Mouse (Mus musculus): Measurements from ENCODE around the gene Trip4. TPM values are rescaled to one million over a fixed set of nuclear protein-coding genes. Genes with fewer than 3 reads are reported as not detected.

Trip4 gene
- total RNA-seq, 2 experiments from 2014 or later = 15.3 to 16.5 TPM

DNA sequence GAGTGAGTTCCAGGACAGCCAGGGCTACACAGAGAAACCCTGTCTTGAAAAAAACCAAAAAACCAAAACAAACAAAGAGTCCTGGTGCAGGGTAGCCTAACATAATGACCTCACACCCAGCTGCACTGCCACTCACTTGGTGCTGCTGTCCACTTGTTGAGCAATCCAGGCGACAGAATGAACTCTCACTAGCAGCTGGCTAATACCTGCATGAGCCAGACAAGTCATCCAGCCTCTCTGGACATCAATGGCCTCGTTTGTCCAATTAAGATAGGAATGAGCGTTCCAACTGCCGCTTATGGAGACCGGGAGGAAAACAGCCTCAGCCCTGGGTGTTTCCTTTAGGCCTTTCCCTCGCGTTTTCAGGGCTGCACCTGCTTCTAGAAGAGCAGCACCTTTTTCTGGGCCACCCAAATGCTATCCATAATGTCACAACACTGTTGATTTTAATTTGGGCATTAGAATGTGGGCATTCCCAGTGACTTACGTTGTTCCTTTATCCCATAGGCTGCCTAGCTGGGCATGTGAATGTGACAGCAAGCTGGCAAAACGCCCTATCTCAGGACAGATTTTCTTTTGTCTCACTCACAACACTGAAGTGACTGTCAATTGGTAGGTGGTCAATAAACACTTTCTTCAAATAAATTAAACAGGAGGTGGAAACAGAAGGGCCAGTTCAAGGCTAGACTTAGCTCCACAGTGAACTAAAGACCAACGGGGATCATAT, 73.8 kb downstream of the Trip4 start:
- DNase-seq = no peak

DNA sequence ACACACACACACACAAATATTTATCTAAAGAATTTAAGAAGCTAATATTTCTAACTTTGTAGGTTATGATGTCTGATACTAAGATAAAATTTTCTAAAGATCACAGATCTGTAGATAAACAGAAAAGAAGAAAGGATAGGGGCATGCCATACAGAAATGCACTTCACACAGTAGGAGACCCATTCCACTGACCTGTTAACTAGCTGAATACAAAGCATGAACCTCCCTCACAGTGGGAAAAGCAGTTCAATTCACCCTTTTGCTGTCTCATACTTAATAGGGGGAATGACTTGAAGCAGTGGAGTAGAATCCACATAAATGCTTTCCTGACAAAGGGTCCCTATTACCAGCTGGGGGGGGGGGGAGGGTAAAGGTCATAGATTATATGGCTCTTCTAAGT, 75.0 kb downstream of the Trip4 start:
- DNase-seq = no peak

DNA sequence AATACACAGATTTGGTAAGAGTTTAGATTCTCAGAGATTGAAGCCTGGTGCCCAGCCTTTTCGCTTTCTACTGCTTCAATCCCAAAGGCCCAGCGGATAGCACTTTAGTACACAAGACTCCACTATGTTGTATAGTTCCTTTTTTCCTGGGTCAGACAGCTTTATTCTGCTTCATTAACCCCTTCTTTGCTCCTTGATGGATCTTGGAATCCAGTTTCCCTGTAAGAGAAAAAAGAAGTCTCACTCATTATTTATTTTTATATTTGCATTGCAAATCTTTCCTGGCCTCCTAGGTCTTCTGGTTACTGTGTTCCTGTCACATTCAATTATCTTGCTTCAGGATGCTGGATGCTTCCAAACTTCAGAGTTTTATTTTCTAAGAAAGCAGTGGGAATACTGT, 75.4 kb downstream of the Trip4 start:
- no peak for DNase-seq

DNA sequence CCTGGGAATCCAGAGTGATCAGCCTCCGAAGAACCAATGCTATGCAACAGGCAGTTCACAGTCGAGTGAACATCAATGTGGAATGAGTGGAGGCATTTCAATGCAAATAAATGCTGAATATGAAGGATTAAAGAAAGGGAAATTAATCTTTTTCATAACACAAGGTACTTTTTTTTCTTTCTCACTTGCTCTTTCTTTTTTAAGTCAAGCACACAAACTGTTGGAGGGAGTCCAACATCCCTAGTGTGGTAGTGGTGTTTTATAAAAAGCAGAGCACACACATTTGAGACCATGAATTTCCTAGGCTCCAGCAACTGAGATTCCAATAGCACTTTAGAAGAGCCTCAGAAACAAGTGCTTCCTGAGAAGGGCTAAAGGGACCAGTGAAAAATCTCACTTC, 76.6 kb downstream of the Trip4 start:
- DNase-seq = no peak

DNA sequence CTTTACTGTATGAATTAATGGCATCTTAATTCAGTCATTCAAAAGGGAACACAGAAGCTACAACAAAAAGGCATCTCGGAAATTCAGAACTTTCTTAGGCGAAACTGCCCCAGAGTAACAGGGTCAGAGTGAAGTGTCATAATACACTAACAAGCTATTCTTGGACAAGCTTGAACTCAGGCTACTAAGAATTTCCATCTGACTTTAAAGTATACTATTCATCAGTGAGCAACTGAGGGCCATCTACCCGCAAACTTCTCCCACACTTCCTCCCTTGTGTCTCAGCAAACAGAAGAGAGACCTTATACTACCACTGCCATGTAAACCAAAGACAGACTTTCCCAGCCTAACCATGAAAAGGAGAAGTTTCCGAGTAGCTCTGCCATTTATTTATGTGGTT, 77.4 kb downstream of the Trip4 start:
- no peak for DNase-seq

DNA sequence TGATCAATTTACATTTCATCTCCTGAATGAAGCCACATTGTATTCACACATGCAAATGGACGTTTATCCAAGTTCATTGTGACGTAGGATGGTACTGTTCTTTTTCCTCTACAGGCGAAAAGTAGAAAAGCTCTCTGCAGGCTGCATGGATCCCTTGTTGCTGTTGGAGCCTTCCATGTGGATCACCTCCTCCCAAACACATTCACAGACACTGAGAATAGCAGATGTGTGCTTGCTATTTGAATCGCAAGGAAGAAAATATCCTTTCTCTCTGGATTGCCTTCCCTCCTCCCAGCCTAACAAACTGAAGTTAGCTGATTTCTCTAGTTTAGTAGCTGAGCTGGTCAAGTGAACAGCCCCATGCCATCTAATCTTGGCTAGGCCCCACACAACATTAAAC, 78.3 kb downstream of the Trip4 start:
- no peak for DNase-seq

DNA sequence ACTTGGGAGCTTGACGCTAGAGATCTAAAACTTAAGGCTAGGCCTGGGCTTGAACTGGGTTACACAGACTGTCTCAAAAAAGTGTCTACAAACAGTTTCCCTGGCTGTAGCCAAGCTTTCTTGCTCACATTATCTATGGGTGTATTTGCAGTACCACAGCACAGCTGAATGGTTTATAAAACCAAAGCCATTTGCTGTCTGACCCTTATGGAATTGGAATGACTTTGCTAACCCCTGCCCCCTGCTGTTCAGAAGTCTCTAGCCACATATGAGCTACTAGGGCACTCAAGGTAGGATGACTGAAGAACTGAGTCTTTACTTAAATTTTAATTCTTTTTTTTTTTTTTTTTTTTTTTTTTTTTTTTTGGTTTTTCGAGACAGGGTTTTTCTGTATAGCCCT, 79.2 kb downstream of the Trip4 start:
- peak; percentile 59 to 82 for DNase-seq

DNA sequence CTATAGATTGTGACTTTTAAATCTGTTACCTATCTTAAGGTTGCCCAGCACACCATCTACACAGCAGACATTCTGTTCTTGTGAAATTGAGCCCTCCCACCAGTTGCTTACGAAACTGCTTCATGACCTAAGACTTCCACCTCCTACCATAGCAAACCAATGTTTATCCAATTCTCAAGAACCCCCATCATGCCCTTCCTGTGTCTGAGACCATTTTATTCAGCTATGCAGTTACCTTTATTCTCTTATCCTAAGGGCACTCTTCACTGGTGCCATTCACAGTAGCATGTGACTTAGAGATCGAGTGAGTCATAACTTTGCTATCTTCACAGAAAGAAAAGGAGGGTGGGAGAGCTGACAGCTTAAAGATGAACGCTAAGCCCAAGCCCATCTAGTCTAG, 80.1 kb downstream of the Trip4 start:
- peak in 1 of 2 experiments; percentile 32 for DNase-seq

DNA sequence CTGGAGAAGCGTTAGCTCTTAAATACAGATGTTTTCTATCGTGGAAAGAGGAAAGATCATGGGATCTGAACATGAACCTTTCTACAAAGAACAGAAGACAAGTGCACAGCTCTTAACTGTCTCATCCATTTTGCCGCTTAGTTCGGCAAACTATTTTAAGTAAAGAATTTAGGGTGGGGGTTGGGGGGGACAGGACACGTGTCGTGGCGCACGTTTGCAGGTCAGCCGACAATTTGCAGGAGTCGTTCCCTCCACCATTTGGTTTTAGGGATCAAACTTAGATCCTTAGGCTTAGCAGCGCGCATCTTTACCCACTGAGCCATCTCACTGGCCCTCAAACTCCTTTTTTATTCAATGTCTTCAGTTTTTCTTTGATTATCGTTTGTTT, 80.6 kb downstream of the Trip4 start:
- no peak for DNase-seq

DNA sequence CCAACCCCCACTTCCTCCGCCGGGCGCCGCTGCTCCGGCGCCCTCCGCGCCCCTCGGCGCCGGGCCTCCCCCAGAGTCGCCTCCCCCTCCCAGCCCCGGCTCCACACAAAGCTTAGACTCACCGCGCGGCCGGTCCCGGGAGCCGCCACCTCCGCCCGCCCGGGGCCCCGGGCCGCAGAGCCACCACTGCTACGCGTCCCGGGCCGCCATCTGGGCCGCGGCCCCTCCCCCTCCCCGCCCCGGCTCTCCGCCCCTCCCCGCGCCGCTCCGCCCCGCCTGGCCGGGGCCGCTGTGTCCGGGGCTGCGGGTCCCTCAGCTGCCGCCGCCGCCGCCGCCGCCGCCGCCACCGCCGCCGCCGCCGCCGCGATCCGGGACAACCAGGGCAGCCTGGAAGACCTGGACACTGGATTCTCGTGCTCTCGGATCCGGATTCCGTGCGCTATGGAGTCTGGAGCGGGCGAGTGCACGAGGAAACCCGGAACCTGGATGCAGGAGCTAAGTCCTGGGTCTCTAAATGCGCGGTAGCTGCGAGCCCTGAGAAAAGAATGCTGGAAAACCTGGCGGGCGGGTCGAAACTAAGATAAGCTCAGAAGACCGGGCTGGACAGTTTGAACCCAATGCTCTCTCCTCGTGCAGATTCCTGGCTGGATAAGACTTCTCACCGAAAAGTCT, 81.1 kb downstream of the Trip4 start, which contains the start of gene Zfp609:
Gene Zfp609 (minus strand): TSS at position 221 of the 672 bp plus-strand sequence.
- DNase-seq = peak; percentile 94 to 100

DNA sequence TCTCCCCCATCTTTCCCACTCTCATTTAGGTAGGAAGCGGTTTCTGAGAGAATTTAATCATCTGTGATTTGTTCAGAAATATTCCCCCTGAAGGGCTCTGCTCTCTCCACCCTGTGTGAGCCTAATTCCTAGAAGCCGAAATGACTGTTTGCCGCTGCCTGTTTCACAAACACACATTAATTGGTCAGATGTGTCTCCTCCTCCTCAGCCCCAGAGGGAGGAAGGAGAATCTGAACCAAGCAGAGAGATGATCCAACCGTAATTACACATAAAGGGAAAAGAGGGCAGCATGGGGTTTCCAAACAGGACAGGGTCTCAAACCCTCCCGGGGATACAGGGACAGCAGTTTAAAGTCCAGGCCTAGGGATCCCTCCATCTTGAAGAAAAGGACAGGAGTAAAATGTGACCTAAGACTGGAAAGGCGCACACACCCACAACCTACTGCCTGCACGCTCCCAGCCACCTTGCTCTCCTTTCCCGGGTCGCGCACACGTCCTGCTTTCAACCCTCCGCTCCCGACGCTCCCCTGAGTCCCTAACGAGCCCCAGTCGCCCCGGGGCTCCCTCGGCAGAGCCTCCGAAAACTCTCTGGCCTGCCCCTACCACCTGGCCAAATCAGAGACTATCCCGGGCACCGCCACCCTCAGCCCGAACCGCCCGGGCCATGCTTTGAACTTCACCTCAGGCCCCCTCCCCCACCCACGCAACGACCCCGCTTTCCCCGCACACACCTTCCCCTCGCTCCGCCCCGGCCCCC, 81.8 kb downstream of the Trip4 start:
- DNase-seq = peak; percentile 67 to 76

DNA sequence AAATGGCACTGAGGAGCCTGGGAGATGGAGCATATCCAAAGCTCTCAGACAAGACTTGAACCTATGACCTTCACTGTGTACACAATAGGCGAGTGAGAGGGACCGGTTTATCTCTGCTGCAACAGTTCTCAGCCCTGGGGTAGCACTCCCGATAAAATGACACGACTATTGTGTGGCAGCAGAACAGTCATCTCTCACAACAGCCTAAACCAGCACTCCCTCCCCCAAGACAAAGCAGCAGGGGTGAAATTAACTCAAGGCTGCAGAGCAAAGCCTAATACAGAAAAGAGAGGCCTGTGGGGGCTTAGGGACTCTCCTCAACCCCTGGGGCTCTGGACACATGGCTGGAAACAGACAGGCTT, 82.4 kb downstream of the Trip4 start:
- no peak for DNase-seq

DNA sequence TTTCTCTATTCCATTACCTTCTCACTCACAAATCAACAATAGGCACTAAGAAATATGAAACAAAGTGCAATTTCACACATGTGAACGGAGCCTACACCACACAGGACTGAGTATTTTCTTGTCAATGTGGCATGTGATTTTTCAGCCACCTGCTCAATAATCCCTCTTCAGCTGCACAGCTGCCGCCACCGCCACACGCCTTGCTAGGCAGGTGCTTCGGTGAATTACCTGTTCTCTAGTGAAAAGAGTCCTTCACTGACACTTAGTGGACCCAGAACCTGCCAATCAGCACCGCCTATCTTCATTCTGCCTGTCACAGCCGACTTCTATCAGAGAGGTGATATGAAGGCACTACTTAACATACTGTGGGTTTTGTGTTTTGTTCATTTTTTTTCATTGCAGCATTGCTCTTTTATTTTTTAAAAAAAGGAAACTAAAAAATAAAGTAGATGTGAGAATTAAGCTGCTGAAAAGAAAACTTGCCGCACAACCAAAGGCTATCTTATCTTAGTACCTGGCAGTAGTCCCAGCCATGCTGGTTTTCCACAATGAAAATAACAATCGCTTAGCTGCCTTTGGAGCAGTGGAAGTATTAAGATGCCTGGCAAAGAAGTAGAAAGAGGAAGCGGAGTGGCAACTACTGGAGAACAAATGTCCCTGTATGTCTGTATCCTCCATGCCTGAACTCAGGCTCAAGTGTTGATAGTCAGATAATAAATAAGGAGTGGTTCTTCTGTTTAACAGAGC, 84.7 kb downstream of the Trip4 start:
- DNase-seq = peak; percentile 62 to 75

DNA sequence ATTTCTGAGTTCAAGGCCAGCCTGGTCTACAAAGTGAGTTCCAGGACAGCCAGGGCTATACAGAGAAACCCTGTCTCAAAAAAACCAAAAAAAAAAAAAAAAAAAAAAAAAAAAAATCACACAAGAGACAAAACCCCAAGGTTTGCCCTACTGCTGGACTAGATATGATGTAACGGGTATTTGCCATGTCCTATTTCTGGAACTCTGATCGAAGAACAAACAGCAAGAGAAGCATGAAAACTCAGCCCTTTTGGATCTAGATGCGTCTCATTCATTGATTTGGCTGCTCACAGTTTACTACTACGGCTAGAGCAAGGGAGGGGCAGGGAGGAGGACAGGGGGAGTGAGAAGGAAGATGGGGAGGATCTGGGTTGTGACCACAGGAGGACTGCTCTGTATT, 86.6 kb downstream of the Trip4 start:
- DNase-seq = no peak

DNA sequence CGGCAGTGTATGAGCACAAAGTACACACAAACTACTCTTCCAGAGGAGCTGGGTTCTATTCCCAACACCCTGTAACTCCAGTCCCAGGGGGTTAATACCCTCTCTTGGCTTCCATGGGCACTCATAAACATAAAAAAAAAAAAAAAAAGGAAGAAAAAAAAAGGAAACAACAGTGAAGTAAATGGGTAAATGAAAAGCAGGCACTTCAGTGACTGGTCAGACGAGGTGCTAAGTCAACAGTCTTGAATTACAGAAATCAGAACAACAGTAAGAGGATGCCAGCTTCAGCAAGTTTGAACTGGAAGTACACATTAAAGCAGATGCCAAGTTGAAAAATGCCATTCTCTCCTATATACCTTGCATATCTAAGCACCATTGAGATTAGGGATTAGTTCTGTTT, 88.3 kb downstream of the Trip4 start:
- no peak for DNase-seq

DNA sequence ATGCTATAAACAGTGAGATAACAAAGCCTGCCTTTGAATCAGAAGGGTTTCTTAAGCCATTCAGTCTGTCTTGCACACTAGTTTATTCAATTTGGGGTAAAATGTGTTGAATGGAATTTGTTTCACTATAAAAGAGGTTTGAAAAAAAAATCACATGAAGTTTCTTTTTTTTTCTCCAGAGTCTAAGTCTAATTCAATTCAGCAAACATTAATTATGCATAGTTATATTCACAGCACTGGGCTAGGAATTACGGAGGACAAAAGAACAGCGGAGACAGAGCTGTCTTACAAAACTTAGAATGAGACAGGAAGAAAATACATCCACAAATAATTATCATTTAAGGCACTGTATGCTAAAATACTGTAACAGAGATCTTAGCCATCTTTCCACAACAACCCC, 90.2 kb downstream of the Trip4 start:
- DNase-seq = no peak

DNA sequence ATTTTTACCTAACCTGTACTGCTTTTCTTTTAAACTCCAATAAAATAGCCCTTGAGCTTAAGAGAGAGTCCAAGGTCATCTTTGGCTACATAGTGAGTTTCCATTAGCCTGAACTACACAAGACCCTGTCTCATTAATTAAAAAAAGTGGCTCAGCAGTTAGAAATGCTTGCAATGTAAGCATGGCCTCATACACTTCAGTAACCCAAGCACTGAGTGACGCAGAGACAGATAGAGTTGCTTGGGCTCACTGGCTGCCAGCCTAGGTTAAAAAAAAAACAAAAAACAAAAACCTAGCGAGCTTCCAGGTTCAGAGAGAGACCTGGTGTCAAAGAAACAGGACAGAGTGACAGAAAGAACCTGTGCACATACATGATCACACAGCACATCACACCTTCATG, 95.8 kb downstream of the Trip4 start:
- no peak for DNase-seq

DNA sequence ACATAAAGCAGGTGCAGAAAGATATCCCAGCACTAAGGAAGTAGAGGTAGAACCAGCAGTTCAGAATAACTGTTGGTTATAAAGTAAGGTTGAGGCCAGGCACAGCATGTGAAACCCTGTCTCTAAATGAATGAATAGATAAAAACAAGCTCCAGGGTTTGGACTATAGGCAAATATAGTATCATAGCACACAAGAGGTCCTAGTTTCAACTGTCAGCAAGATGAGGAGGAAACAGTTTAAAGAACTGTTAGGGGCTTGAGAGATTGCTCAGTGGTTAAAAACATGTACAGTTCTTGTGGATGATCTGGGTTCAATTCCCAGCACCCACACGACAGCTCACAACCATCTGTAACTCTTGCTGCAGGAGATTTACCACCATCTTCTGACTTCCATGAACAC, 96.8 kb downstream of the Trip4 start:
- no peak for DNase-seq

DNA sequence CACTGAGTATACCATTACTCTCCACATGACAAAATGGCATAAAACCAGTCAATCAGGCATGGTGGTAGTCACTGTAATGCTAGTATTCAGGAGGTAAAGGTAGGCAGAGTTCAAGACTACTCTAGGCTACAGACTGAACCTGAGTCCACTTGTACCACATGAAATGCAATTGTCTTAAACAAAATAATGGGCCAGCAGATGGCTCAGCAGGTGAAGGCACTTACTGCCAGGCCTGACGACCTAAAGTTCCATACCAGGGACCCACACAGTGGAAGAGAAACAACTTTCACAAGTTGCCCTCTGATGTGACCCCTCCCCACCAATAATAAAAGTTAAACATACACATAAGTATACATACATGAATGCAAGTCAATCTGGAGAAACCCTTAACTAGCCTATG, 100.8 kb downstream of the Trip4 start:
- no peak for DNase-seq

DNA sequence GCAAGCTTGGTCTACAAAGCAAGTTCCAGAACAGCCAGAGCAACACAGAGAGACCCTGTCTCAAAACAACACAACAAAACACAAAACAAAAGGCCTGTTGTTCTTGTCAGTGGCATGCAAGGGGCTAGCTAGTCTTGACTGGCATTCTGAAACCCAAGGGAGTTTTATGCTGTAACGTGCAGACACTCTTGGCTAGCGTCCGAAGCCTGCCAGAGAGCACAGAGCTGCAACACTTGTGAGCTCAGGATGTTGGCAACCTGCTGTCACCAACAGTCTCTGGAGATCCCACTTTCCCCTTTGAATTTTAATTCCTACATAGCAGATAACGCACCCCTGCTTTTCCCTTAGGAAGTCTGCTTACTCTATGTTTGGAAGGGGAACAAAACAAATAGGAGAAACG, 101.3 kb downstream of the Trip4 start:
- DNase-seq = peak; percentile 48 to 51

DNA sequence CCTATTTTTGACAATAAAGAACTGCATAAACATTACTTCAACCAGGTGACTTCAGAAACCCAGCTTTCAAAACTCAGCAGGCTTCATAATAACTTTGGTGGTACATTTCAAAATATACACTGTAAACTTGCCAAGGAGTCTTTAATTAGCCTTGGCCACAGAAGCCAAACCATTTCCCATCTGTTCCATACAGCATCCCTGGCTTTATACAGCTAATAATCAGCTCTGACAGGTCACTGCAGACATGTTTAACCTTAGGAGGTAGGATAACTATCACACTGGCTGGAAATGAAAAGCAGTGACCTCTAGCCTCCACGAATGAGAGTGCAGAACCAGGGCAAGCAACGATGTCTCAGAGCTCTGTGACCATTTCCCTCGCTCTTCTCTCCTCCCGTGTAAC, 108.8 kb downstream of the Trip4 start:
- DNase-seq = no peak

DNA sequence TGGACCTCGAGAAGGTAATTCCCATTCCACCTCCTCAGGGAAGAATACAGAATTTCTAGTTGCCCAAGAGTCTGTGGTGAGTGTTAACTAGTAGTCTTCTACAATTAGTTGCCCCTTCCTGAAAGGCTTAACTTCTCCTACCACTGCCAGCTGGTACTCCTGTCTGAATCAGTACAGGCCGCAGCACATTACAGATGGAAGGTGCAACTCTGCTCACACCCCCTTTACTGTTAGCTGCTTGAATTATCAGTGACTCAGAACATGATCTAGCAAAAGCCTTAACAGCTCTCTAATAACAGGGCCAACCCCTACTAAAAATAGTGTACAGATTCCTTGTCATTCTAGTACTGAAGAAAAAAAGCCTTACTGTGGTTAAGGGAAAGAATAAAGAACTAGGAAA, 112.9 kb downstream of the Trip4 start:
- DNase-seq = peak in 1 of 2 experiments; percentile 8

DNA sequence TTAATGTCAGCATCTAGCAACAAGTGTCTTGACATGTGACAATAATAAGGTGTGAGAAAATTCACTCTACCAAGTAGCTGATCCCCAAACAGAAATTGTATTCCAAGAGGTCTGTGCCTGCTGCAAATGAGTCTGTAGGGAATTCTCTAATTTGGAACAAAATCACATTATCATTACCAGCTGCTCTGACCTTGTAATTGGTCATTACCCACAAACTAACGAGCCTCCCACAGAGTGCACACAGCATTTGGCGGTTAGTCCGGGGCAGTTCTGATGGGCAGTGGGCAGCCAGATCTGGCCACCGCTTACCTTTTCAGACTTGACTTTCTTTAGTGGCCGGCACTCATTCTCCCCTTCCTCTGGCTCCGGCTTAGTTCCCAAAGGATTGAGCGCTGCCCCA, 114.3 kb downstream of the Trip4 start:
- DNase-seq = no peak

Data from heart, adult 18-20 months (tissue).